Mouse (Mus musculus): ENCODE data around the gene Btg4.

The Btg4 gene

GRCm38 (mm10) chr9:51167954-51168353, 107.3 kb downstream of the Btg4 start:
- no peak for DNase-seq

- no peak for DNase-seq
These were observed 108.0 kb downstream of the Btg4 start for GRCm38 (mm10) chr9:51168698-51169097.

GRCm38 (mm10) chr9:51169133-51169532, 108.4 kb downstream of the Btg4 start:
- no peak for DNase-seq
